Mouse (Mus musculus) gastrocnemius, adult 8-10 months (tissue): ENCODE data around the gene Tmprss9. TPM values are rescaled to one million over a fixed set of nuclear protein-coding genes. Genes with fewer than 3 reads are reported as not detected.

ENCODE experiments used
- DNase-seq, 2 experiments: peaks; one replicate each; pipeline ENCODE4 v3.0.0; 2022; ENCODE audit warnings: low spot score in 2 of 2
- microRNA-seq: library from miRNA; unstranded; fragments of <30 nt; microRNA quantifications from one replicate; pipeline ENCODE4 v1.2.0, GENCODE M21; 2022
- total RNA-seq, 4 experiments: library from RNA; stranded (reverse); gene quantifications; 2 replicates each; pipeline ENCODE4 v1.2.4; 2022

The Tmprss9 gene
- total RNA-seq, 4 experiments from 2014 or later = 0.13 TPM; not detected in 3

- no peak for DNase-seq
Measured at GRCm38 (mm10) chr10:80935698-80936097, 64.0 kb downstream of the Tmprss9 start.

- DNase-seq = peak in 1 of 2 experiments; percentile 65
Measured at GRCm38 (mm10) chr10:80936135-80936809, 64.6 kb downstream of the Tmprss9 start.

- DNase-seq = no peak
Measured at GRCm38 (mm10) chr10:80936810-80937164, 65.1 kb downstream of the Tmprss9 start.

GRCm38 (mm10) chr10:80937646-80938045, 66.0 kb downstream of the Tmprss9 start:
- DNase-seq = peak; percentile 73 to 85

- DNase-seq = no peak
Measured at GRCm38 (mm10) chr10:80938831-80939550, 67.3 kb downstream of the Tmprss9 start.

GRCm38 (mm10) chr10:80939671-80940070, 68.0 kb downstream of the Tmprss9 start:
- DNase-seq = peak; percentile 86 to 93

GRCm38 (mm10) chr10:80940320-80940987, 68.8 kb downstream of the Tmprss9 start:
- peak; percentile 83 to 91 for DNase-seq

GRCm38 (mm10) chr10:80940988-80941347, 69.3 kb downstream of the Tmprss9 start:
- DNase-seq = no peak

- DNase-seq = no peak
Measured at GRCm38 (mm10) chr10:80942919-80943318, 71.3 kb downstream of the Tmprss9 start.

GRCm38 (mm10) chr10:80943701-80944100, 72.1 kb downstream of the Tmprss9 start:
- DNase-seq = no peak

- DNase-seq = no peak
Measured at GRCm38 (mm10) chr10:80944231-80944630, 72.6 kb downstream of the Tmprss9 start.

- no peak for DNase-seq
Measured at GRCm38 (mm10) chr10:80946684-80947437, 75.2 kb downstream of the Tmprss9 start.

GRCm38 (mm10) chr10:80947802-80948201, 76.2 kb downstream of the Tmprss9 start:
- no peak for DNase-seq

GRCm38 (mm10) chr10:80948570-80948969, 76.9 kb downstream of the Tmprss9 start:
- no peak for DNase-seq

- no peak for DNase-seq
Measured at GRCm38 (mm10) chr10:80949081-80949480, 77.4 kb downstream of the Tmprss9 start.

Small RNAs within 50 kb of the gene (microRNA-seq; reads per million reads assigned to microRNA genes)
- 4.2 reads per million for gene Mir1982

Other genes starting within 250 kb of the Tmprss9 start
- gene Csnk1g2, start 249.0 kb upstream of the Tmprss9 start, total RNA-seq = 100 to 1,000 TPM; 124 to 147 (median 144) TPM
- 10 to 100 TPM; 36.7 to 40.7 (median 39.7) TPM for gene Btbd2, start 214.8 kb upstream of the Tmprss9 start, total RNA-seq
- gene Mknk2, start 193.7 kb upstream of the Tmprss9 start, total RNA-seq = 100 to 1,000 TPM; 226 to 292 (median 253) TPM
- 1 to 10 TPM; 2.6 to 3.6 (median 3.4) TPM for gene Mob3a, start 169.9 kb upstream of the Tmprss9 start, total RNA-seq
- gene Izumo4, start 169.7 kb upstream of the Tmprss9 start, total RNA-seq = 1 to 10 TPM; 1.0 to 3.1 (median 2.7) TPM
- 10 to 100 TPM; 24.1 to 29.3 (median 27.8) TPM for gene Ap3d1, start 129.6 kb upstream of the Tmprss9 start, total RNA-seq
- gene Dot1l, start 116.6 kb upstream of the Tmprss9 start, total RNA-seq = 10 to 100 TPM; 12.4 to 13.8 (median 13.5) TPM
- 10 to 100 TPM; 26.0 to 33.2 (median 29.9) TPM for gene Sf3a2, start 73.7 kb upstream of the Tmprss9 start, total RNA-seq
- gene Plekhj1, start 73.2 kb upstream of the Tmprss9 start, total RNA-seq = 10 to 100 TPM; 24.2 to 34.4 (median 32.0) TPM
- gene Amh, start 66.6 kb upstream of the Tmprss9 start, total RNA-seq = under 1 TPM in 3 of 4 experiments, not detected in 1; 0.22 to 0.40 (median 0.24) TPM
- gene Jsrp1, start 58.4 kb upstream of the Tmprss9 start, total RNA-seq = 100 to 1,000 TPM; 455 to 508 (median 490) TPM
- gene Oaz1, start 45.2 kb upstream of the Tmprss9 start, total RNA-seq = 1,000 to 10,000 TPM in 1 of 4 experiments, 100 to 1,000 TPM in 3; 735 to 1,031 (median 850) TPM
- gene Lingo3, start 27.8 kb upstream of the Tmprss9 start, total RNA-seq = 10 to 100 TPM in 3 of 4 experiments, 1 to 10 TPM in 1; 7.4 to 12.5 (median 10.4) TPM
- gene Lsm7, start 16.6 kb upstream of the Tmprss9 start, total RNA-seq = 10 to 100 TPM in 3 of 4 experiments, 1 to 10 TPM in 1; 6.2 to 19.0 (median 14.5) TPM
- gene Sppl2b, start 16.6 kb upstream of the Tmprss9 start, total RNA-seq = 10 to 100 TPM; 11.3 to 12.5 (median 11.7) TPM
- gene Timm13, start 29.1 kb downstream of the Tmprss9 start, total RNA-seq = 100 to 1,000 TPM; 119 to 143 (median 123) TPM
- gene Lmnb2, start 46.4 kb downstream of the Tmprss9 start, total RNA-seq = 1 to 10 TPM; 2.1 to 4.0 (median 2.3) TPM
- gene Gadd45b, start 58.2 kb downstream of the Tmprss9 start, total RNA-seq = 10 to 100 TPM in 3 of 4 experiments, 1 to 10 TPM in 1; 6.8 to 31.8 (median 26.9) TPM
- gene Gng7, start 143.1 kb downstream of the Tmprss9 start, total RNA-seq = 1 to 10 TPM; 1.1 to 2.7 (median 1.7) TPM
- gene Diras1, start 153.8 kb downstream of the Tmprss9 start, total RNA-seq = under 1 TPM in 1 of 4 experiments, not detected in 3; 0.24 TPM
- gene Slc39a3, start 165.6 kb downstream of the Tmprss9 start, total RNA-seq = 10 to 100 TPM; 12.9 to 15.3 (median 13.9) TPM
- 100 to 1,000 TPM in 3 of 4 experiments, 10 to 100 TPM in 1; 99.1 to 108 (median 105) TPM for gene Sgta, start 188.3 kb downstream of the Tmprss9 start, total RNA-seq
- gene Thop1, start 198.2 kb downstream of the Tmprss9 start, total RNA-seq = 10 to 100 TPM; 21.7 to 24.1 (median 22.9) TPM
- gene Creb3l3, start 227.0 kb downstream of the Tmprss9 start, total RNA-seq = under 1 TPM in 1 of 4 experiments, not detected in 3; 0.44 TPM
- 100 to 1,000 TPM; 197 to 233 (median 208) TPM for gene Map2k2, start 234.1 kb downstream of the Tmprss9 start, total RNA-seq